Mouse (Mus musculus) hindbrain, embryonic 14.5 days (tissue): ENCODE measurements around the gene Panx3. TPM values are rescaled to one million over a fixed set of nuclear protein-coding genes. Genes with fewer than 3 reads are reported as not detected.

ENCODE experiments used
- ATAC-seq: fragments of 200-750 bp; cut with Nextera tagmentation; 2 replicates; pipeline ENCODE4 v1.8.0; 2017; ENCODE audit warnings: moderate number of reproducible peaks, mild to moderate bottlenecking, moderate TSS enrichment, moderate library complexity; ENCODE audit not compliant: low FRiP score
- DNase-seq: peaks from one replicate; pipeline ENCODE4 v3.0.0-alpha.2; 2015; ENCODE audit warnings: low spot score
- H3K27ac ChIP-seq: fragments of 300-500 bp; sonication (generic); 2 replicates; pipeline ENCODE4 v1.5.1; 2014; ENCODE audit warnings: mild to moderate bottlenecking, moderate library complexity
- H3K27me3 ChIP-seq: fragments of 300-500 bp; sonication (generic); 2 replicates; pipeline ENCODE4 v1.6.1; 2014; ENCODE audit warnings: mild to moderate bottlenecking, low read length, mixed read lengths; ENCODE audit not compliant: control insufficient read depth, insufficient read depth
- H3K36me3 ChIP-seq: fragments of 300-500 bp; sonication (generic); replicated peaks from 2 replicates; pipeline ENCODE4 v1.6.1; 2014; ENCODE audit not compliant: control insufficient read depth, insufficient read depth
- H3K4me1 ChIP-seq: fragments of 300-500 bp; sonication (generic); replicated peaks from 2 replicates; pipeline ENCODE4 v1.6.1; 2014; ENCODE audit warnings: antibody characterized with exemption, low read length, mixed read lengths; ENCODE audit not compliant: control insufficient read depth, insufficient read depth
- H3K4me2 ChIP-seq: fragments of 300-500 bp; sonication (generic); replicated peaks from 2 replicates; pipeline ENCODE4 v1.6.1; 2014; ENCODE audit warnings: mild to moderate bottlenecking, moderate library complexity
- H3K4me3 ChIP-seq: fragments of 300-500 bp; sonication (generic); replicated peaks from 2 replicates; pipeline ENCODE4 v1.5.1; 2014; ENCODE audit warnings: mild to moderate bottlenecking, low read length
- H3K9ac ChIP-seq: fragments of 300-500 bp; sonication (generic); 2 replicates; pipeline ENCODE4 v1.6.1; 2014
- H3K9me3 ChIP-seq: fragments of 300-500 bp; sonication (generic); 2 replicates; pipeline ENCODE4 v1.6.1; 2016; ENCODE audit warnings: low read length; ENCODE audit not compliant: control insufficient read depth
- WGBS: fragments of 180-500 bp; shearing (Covaris S2); extraction: QIAGEN DNeasy Blood & Tissue Kit; methylation state at CpG from one replicate; pipeline ENCODE4 v1.1.7; 2014; 5-methylcytosine and 5-hydroxymethylcytosine counted together
- polyA plus RNA-seq: library from polyadenylated mRNA; unstranded; fragments of >200 nt; fragmentation: Nextera tagmentation; extraction: Ambion mirVana; gene quantifications from 2 replicates; pipeline ENCODE4 v1.2.1, GENCODE M21; 2014

Gene Panx3
- polyA plus RNA-seq, 1 experiment from 2014 or later = 0.09 TPM

DNA sequence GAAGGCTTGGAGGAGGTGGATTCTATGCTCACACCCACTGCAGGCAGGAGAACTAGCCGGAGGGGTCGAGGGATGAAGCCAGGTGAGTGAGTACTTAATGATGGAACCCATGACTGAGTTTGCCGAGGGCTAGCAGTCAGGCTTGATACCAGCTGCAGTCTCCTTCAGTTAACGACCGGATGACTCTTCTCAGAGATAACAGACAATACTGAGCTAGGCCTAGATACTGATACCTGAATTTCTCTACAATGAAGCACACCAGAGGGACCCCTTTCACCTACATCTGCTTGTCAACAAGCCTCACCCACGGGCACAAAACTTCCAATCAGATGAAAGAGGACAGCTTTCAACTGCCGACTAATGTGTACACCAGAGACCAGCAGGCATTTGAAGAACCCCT is 3.0 kb downstream of the Panx3 start:
- DNase-seq (no peak), ATAC-seq (no peak)
- no peak overlapping the region for H3K4me3 ChIP-seq
- no peaks in the 10 kb centered on the region for H3K36me3 ChIP-seq
- H3K4me1 ChIP-seq = no peaks in the 10 kb centered on the region
- no peak overlapping the region for H3K27ac ChIP-seq
- 86% methylated on average over 7 of the region's 7 CpGs for WGBS
- no peak overlapping the region for H3K4me2 ChIP-seq
- no peak overlapping the region for H3K9ac ChIP-seq
- no peaks in the 10 kb centered on the region for H3K9me3 ChIP-seq
- no peaks in the 10 kb centered on the region for H3K27me3 ChIP-seq

GRCm38 (mm10) chr9:37664604-37665003 is 4.4 kb downstream of the Panx3 start:
- DNase-seq (no peak), ATAC-seq (no peak)
- no peak overlapping the region for H3K9ac ChIP-seq
- 80% methylated on average over 2 of the region's 2 CpGs for WGBS
- no peak overlapping the region for H3K27ac ChIP-seq
- no peaks in the 10 kb centered on the region for H3K27me3 ChIP-seq
- no peaks in the 10 kb centered on the region for H3K9me3 ChIP-seq
- no peak overlapping the region for H3K4me2 ChIP-seq
- H3K4me1 ChIP-seq = no peaks in the 10 kb centered on the region
- H3K36me3 ChIP-seq = no peaks in the 10 kb centered on the region
- H3K4me3 ChIP-seq = no peak overlapping the region

DNA sequence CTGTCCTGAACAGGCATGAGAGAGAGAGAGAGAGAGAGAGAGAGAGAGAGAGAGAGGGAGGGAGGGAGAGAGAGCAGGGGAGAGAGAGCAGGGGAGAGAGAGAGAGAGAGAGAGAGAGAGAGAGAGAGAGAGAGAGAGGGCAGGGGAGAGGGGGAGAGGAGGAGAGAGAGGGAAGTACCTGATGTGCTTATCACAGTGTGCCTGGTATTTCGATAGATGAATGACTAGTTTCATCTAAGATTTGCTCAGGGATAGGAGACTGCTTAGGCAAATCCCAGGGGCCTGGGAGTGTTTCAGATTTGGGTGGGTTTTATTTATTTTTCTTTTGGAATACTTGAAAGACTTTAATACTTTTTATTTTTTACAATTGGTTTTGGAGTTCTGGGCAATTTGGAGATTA is 5.8 kb downstream of the Panx3 start:
- no peak overlapping the region for H3K9ac ChIP-seq
- H3K4me3 ChIP-seq = no peak overlapping the region
- no peaks in the 10 kb centered on the region for H3K9me3 ChIP-seq
- WGBS = 88% methylated on average over 1 of the region's 1 CpGs
- no peaks in the 10 kb centered on the region for H3K27me3 ChIP-seq
- no peak overlapping the region for H3K27ac ChIP-seq
- no peaks in the 10 kb centered on the region for H3K4me1 ChIP-seq
- no peak for ATAC-seq
- no peak overlapping the region for H3K4me2 ChIP-seq
- no peaks in the 10 kb centered on the region for H3K36me3 ChIP-seq
- DNase-seq = no peak

GRCm38 (mm10) chr9:37659413-37659812 is 9.6 kb downstream of the Panx3 start:
- Histone ChIP-seq H3K4me2 (no peak overlapping the region), H3K4me3 (no peak overlapping the region), H3K9ac (no peak overlapping the region), H3K27me3 (no peaks in the 10 kb centered on the region), H3K36me3 (peaks cover 2% of the 10 kb centered on the region; the same call in 1 of the 2 replicates), H3K27ac (no peak overlapping the region), H3K9me3 (no peaks in the 10 kb centered on the region), H3K4me1 (peaks cover 11% of the 10 kb centered on the region)
- WGBS = 94% methylated on average over 6 of the region's 6 CpGs
- ATAC-seq (no peak), DNase-seq (no peak)

GRCm38 (mm10) chr9:37656931-37657481 is 12.0 kb downstream of the Panx3 start, which contains the start of gene Tbrg1:
Gene Tbrg1 (minus strand): TSS chr9:37657312.
- ATAC-seq (peak; percentile 91), DNase-seq (peak; percentile 83)
- Histone ChIP-seq H3K27me3 (no peaks in the 10 kb centered on the region), H3K4me3 (peak within 1 kb of the TSS; percentile 61), H3K27ac (peak within 1 kb of the TSS; percentile 33), H3K9ac (peak within 1 kb of the TSS; percentile 64), H3K4me2 (peak within 1 kb of the TSS; percentile 58), H3K9me3 (no peaks in the 10 kb centered on the region), H3K4me1 (peaks cover 11% of the 10 kb centered on the region), H3K36me3 (peaks cover 26% of the 10 kb centered on the region)
- WGBS = under 1% methylated on average over 36 of the region's 36 CpGs

DNA sequence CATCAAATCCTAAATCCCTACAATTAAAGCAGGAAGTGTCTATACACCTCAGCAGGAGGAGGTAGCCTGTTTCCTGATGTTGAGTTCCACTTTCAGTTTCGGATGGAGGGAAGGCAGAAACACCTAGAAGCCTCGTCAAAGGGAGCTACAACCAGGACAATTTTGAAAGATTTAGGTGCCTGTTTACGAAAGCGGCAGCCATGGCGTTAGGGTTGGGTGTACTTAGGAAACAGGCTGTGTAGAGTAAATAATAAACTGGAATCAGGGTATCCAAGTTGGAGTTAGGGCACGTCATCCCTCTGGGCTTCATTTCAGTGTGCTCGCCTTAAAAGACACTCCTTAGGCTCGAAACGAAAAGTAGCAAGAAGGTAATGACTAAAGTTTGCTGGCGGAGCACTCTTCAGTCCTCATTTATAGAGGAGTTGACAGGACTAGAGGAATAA is 12.6 kb downstream of the Panx3 start:
- peaks cover 11% of the 10 kb centered on the region for H3K4me1 ChIP-seq
- DNase-seq = no peak
- no peak overlapping the region for H3K27ac ChIP-seq
- no peaks in the 10 kb centered on the region for H3K9me3 ChIP-seq
- H3K27me3 ChIP-seq = no peaks in the 10 kb centered on the region
- H3K4me3 ChIP-seq = peak overlapping the region; percentile 61
- WGBS = 2% methylated on average over 10 of the region's 10 CpGs
- ATAC-seq = peak; percentile 31; the same call in 1 of the 2 replicates
- peaks cover 28% of the 10 kb centered on the region for H3K36me3 ChIP-seq
- peak overlapping the region; percentile 64 for H3K9ac ChIP-seq
- peak overlapping the region; percentile 58 for H3K4me2 ChIP-seq

DNA sequence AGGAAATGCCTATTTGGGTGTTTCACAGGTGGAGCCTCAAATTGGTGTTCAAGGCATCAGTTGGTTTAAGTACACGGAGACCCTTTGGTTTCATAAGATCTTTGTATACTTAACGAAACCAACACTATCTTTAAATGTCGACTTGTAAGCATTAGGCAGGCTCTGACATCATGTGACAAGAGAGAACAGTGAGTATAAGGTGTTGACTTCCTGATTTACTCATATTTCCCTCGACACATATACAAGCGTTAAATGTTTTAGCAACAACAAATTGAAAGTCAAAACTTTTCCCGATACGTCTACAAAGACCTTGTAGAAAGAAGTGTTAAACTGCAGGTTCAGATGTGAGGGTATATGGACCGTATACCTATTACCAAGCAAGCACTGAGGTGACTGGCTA is 13.1 kb downstream of the Panx3 start:
- Histone ChIP-seq H3K36me3 (peaks cover 33% of the 10 kb centered on the region), H3K4me1 (peaks cover 11% of the 10 kb centered on the region), H3K27ac (no peak overlapping the region), H3K4me3 (peak overlapping the region; percentile 61), H3K4me2 (peak overlapping the region; percentile 58), H3K9me3 (no peaks in the 10 kb centered on the region), H3K27me3 (no peaks in the 10 kb centered on the region), H3K9ac (no peak overlapping the region)
- WGBS = 73% methylated on average over 8 of the region's 8 CpGs
- ATAC-seq = no peak
- DNase-seq = no peak

DNA sequence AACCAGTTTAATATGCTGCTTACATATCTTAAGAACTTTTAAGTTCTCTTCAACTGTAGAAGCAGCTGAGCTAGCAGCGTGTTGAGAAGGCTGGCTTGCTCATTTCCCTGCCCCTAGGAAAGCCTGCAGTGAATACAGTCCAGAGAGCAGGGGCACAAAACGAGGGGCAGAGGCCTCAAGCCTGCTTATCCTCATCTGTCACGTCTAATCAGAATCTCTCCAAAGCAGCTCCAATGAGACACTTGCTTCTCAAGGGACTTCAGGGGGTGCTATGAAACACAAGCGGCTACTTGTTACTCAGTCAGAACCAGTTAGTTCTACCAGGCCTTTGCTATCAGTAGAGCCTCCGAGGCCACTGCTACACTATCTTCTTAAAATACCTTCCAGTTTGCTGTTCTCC is 15.2 kb downstream of the Panx3 start:
- no peak overlapping the region for H3K4me2 ChIP-seq
- ATAC-seq = no peak
- no peak overlapping the region for H3K9ac ChIP-seq
- no peaks in the 10 kb centered on the region for H3K27me3 ChIP-seq
- no peak for DNase-seq
- WGBS = 94% methylated on average over 5 of the region's 5 CpGs
- peaks cover 54% of the 10 kb centered on the region for H3K36me3 ChIP-seq
- H3K27ac ChIP-seq = no peak overlapping the region
- H3K4me1 ChIP-seq = peaks cover 11% of the 10 kb centered on the region
- H3K9me3 ChIP-seq = no peaks in the 10 kb centered on the region
- H3K4me3 ChIP-seq = no peak overlapping the region

GRCm38 (mm10) chr9:37650639-37651038 is 18.4 kb downstream of the Panx3 start:
- H3K27me3 ChIP-seq = no peaks in the 10 kb centered on the region
- peaks cover 71% of the 10 kb centered on the region for H3K36me3 ChIP-seq
- DNase-seq = no peak
- no peak for ATAC-seq
- H3K9me3 ChIP-seq = no peaks in the 10 kb centered on the region
- H3K4me1 ChIP-seq = no peaks in the 10 kb centered on the region
- no peak overlapping the region for H3K27ac ChIP-seq
- H3K4me2 ChIP-seq = no peak overlapping the region
- H3K9ac ChIP-seq = no peak overlapping the region
- no peak overlapping the region for H3K4me3 ChIP-seq
- 96% methylated on average over 5 of the region's 5 CpGs for WGBS

DNA sequence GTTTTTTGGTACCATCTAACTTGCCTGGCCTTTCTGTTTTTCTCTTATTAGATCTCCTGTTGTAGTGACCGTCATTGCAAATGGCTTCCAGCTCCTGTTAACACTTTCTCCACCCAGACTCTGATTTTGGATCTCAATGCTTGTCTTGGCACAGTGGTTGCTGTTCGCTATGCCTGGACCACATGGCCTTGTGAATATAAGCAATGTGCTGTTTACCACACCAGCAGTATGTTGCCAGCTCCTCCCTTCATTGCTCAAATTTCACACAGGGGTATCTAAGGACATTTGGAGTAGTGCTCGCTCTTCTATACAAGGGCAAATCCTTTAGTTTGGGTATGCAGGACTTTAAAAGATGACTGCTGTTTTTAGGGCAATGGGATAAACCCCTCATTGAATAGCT is 22.8 kb downstream of the Panx3 start:
- no peaks in the 10 kb centered on the region for H3K9me3 ChIP-seq
- H3K36me3 ChIP-seq = peaks cover 41% of the 10 kb centered on the region
- no peaks in the 10 kb centered on the region for H3K27me3 ChIP-seq
- H3K27ac ChIP-seq = no peak overlapping the region
- H3K9ac ChIP-seq = no peak overlapping the region
- no peak overlapping the region for H3K4me3 ChIP-seq
- H3K4me2 ChIP-seq = no peak overlapping the region
- 96% methylated on average over 3 of the region's 3 CpGs for WGBS
- ATAC-seq = no peak
- H3K4me1 ChIP-seq = no peaks in the 10 kb centered on the region
- no peak for DNase-seq
